Mouse (Mus musculus) monocyte, adult 5-6 weeks (primary cell): ENCODE results near the gene Sult2b1. TPM values are rescaled to one million over a fixed set of nuclear protein-coding genes. Genes with fewer than 3 reads are reported as not detected.
A peak's percentile ranks its signal among the peaks of the same experiment; 100 is the strongest.

Source experiments
- ATAC-seq: fragments of 153-309, 156-312 bp; replicated peaks from 2 replicates; pipeline ENCODE4 v1.8.0; 2017; ENCODE audit warnings: mild to moderate bottlenecking; ENCODE audit not compliant: low TSS enrichment, insufficient number of reproducible peaks, severe bottlenecking, poor library complexity, low FRiP score
- total RNA-seq: library from RNA; stranded (forward); fragments of 200-1000, 200-491, 200-594 nt; gene quantifications from 3 replicates; pipeline ENCODE4 v1.2.3, GENCODE M21; 2017

Sult2b1 gene
- total RNA-seq, result 1.3 to 7.5 TPM in 2 of 3 replicates, not detected in the other

DNA sequence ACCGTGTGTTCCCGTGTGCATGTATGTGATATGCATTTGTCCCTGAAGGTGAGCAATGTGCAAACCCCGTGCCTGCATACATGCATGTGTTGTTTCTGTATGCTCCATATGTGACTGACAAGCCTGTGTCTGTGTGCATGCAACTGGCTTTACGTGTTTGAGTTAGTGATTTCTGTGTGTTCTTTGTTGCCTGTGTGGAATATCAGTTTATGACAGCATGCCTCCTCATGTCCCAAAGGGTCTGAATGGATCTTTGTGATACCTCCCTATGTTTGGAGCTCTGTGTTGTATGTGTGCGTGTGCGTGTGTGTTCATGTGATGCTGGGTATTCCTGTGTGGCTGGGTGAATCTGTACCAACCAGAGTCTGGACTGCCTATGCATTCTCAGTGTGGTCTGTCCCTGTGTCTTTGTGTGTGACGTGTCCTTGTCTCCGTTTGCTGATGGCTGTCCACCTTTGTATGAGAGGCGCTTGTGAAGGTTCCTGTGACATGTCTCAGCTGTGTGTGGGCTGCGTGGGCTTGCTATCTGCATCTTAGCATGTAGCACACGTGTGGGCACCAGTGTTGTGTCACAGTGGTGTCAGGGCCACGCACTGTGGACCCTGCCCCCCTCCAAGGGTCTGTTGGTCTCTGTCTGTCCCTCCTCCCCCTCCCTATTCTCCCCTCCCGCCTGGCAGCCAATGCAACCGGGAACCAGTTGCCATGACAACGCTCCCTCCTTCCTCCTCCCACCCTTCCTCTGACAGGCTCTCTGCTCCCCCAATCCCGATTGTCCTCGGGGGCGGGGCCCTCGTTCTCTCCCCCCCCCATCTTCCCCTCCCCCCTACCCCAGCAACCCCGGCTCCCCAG lies at the start of gene Sult2b1:
Sult2b1 (minus strand) TSS at position 146 of the 849 bp plus-strand sequence.
- ATAC-seq, result no peak

DNA sequence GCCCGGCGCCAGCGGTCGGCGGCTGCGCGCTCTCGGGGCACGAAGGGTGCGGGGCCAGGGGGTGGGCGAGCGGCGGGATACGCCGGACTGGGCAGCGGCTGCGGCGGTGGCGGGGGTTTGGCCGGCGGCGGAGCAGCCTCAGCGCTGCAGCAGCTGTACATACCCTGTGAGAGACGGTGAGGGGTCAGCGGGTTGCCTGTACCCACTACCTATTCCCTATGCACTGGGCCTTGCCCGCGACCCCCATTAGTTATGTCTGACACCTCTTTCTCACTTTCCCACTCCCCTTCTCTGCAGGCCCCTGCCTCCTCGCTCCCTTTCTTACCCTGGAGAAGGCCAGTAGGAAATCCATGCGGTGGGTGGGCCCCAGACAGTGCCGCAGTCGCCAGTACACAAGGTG lies 49.5 kb upstream of the Sult2b1 start:
- no peak for ATAC-seq

DNA sequence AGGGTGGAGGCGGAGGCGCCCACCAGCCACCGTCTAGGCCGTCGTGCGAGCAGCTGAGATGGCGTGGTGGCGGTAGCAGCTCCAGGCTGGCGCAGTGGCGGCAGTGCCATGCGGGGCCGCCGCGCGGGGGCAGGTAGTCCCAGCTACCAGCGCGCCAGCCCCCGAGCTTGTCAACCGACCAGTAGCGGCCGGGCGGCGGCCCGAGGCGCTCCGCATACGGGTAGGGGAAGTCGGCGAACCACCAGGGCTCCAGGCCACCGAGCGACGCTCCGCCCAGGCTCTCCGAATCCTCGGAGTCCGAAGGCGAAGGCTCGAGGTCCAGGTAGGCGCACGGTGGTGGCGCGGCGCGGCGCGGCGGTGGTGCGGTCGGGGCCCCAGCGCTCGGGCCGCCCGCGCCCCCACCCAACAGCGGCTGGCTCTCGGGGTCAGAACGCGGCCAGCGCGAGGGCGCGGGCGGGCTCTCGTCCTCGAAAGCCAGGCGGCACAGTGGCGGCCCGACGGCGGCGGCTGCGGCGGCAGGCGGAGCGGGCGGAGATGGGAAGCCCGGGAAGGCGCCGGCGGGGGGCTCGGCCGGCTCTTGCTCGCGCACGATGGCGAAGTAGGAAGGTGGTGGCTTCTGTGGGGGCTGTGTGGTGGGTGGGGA lies 48.8 kb upstream of the Sult2b1 start:
- ATAC-seq, result no peak

DNA sequence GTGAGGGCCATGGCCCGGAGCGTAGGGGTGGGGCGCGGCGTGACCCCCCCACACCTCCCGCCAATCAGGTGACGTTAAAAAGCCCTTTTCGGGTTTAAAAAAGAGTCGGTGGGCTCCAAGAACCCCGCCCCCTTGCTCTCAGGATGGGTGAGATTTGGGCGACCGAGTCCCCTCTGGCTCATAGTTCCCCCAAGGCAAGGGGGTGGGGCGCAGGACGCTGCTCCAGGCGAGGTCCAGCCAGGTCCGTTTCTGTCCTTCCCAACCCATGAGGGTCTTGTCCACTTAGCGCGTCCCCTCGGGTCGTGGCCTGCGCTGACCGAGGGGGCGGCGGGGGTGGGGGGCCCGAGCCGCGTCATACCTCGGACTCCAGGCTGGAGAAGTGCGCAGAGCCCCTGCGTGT lies 48.0 kb upstream of the Sult2b1 start:
- ATAC-seq, result no peak

DNA sequence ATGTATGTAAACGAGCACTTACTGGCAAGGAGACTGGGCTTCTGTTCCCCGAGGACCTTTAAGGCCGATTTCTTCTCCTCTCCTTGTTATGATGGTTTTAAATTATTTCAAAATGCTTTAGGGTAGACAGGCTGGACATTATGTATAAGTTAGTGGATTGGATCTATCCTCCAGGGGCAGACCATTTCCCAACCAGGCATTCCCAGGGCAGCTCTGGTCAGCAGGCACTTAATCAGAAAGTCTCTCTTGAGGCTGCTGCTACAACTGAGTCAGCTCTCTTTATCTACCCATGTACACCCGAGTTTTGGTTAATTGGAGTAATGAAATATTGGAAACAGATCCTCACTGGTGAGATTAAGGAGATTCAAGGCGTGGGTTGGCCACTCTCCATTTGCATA lies 46.7 kb upstream of the Sult2b1 start:
- no peak for ATAC-seq

DNA sequence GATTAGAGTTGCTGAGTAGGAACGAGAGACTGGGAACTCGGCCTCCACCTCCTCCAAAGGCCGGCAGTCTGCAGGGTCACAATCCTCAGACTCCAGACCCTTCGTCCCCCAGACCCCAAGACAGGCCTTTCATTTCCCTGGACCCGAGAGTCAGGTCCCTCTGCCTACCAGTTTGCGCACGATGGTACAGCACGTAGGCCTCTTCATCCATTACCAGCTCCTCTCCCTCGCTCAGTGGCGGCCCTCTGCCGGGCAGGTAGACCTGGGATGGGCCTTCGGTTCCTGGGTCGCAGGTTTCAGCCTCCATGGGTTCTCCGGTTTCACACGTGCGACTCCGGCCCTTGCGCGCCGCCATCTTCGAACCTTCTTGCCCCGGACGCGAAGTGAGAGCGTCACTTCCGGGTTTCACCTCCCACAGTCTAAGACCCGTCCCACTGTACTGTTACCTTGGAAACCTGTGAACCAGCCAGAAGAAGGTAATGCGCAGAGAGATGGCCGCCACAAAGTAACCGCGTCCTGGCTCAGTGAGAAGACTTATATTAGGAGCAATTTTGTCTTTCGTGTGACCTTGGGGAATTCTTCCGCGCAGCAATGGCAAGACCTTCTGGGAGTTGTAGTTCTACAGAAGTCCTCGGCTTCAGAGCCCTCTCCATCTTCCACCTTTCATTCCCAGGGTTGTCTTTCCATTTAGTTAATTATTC lies 46.1 kb upstream of the Sult2b1 start, which contains the start of gene Grwd1:
Grwd1 (minus strand) TSS at position 518 of the 701 bp plus-strand sequence.
- peak; percentile 88 for ATAC-seq

DNA sequence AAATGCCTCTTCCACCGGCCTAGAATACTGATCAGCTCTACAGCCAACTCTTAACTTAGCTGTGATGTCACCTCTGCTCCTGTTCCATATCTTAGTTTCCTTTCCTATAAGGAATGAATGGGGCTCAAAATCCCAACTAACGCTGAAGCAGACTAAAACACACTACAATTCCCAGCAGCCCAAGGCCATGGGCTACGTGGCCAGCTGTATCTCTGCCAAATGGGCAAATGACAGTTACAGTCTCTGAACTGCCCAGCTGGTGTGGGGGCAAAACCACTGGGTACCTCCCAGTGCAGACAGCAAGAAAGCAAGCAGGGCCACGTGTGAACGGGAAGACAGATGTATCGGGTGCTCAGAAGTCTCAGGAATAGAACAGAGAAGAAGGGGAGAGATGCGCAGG lies 42.2 kb upstream of the Sult2b1 start:
- ATAC-seq, result no peak

DNA sequence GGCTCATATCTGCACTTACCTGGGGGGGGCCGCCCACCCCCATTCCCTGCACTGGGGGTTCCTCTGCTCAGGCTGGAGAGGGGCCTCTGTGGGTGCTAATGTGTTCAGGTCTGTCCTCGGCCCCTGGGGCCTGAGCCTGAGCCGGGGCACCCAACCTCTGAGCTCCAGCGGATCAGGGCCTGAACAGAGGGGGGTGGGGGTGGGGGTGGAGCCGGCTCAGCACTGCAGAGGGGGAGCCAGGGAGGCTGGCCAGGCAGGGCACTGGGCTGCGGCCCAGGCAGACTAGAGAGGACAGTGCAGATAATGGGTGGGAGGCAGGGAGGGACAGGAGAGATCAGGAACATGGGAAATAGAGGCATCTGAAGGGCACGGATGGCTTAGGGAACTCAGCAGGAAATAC lies 40.1 kb upstream of the Sult2b1 start, which contains the start of gene Kcnj14:
Kcnj14 (minus strand) TSS at position 185 of the 400 bp plus-strand sequence.
- no peak for ATAC-seq

DNA sequence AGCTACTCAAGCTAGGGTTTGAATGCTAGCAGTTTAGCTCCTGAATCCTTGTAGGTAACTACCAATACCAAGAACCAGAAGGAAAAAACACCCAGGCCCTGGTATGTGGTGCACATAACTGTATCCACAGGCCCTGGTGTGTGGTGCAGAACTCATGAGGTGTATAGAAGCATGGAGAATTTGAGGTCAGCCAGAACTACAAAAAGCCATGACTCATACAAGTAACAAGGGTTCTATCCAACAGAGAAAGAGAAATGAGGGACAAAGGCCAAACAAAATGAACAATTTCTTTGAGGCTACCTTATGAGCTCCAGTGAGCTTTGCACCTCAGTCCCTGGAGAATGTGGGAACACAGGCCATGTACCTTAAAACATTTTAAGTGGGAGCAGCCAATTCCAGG lies 36.4 kb upstream of the Sult2b1 start:
- ATAC-seq, result no peak

DNA sequence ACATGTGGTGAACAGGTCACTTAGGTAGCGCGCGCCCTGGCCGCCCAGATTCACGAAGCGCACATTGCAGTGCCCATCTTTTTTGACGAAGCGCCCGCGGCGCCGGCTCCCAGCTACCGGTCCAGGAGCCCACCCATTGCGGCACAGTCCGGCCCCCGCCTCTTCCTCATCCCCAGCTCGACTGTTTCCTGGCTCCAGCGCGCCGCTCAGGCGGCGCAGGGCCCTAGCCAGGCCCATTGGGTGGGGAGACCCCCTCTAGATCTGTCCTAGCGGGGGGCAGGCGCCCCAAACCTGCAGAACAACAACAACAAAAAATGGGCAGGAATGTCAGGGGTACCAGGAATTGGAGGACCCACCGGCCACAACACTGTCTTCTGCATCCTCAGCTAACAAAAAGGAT lies 35.4 kb upstream of the Sult2b1 start:
- ATAC-seq, result no peak

DNA sequence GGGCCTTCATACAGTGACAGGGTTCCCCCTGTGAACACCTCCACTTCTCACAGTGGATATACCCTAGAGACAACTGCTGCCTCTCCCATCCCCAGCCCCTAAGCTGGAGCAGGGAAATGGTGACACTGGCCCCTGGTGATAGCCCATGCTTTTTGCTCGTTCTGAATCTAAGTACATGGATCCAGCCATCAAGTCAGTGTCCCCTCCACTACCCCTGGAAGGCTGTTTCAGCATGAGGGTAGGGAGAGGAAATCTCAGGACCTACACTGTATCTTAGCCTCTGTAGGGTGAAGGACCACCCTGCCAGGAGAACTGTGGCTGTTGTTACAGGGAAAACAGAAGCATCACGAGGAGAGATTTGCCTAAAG lies 31.5 kb upstream of the Sult2b1 start:
- ATAC-seq, result no peak

DNA sequence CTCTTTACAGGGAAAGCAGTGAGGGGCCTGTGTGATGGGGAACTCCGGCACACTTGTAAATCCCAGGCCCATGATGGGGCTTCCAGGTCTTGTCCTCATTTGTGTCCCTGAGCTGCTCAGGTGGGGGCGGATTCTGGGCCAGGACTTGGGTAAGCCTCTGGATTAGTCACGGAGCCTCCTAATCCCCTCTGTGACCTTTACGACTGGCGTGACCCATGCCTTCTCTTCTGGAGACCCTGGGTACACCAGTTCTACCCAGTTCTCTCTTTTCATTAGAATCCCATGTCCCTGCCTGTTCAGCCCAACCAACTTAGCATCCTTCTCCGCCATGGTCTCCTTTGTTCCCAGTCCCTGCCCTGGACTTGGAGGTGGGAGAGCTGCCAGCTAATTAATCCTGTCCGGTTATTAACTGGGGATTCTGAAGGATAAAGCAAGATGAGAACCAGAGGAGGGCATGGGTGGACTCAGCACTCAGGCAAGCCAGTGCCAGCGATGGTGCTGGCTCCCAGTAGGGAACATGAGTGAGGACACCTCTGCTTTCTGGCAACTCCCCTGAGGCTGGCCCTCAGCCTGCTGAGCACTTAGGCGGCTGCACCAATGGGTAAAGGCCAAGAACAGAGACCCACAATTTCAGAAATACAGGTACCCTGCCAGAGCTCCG lies 31.0 kb upstream of the Sult2b1 start:
- ATAC-seq, result no peak

DNA sequence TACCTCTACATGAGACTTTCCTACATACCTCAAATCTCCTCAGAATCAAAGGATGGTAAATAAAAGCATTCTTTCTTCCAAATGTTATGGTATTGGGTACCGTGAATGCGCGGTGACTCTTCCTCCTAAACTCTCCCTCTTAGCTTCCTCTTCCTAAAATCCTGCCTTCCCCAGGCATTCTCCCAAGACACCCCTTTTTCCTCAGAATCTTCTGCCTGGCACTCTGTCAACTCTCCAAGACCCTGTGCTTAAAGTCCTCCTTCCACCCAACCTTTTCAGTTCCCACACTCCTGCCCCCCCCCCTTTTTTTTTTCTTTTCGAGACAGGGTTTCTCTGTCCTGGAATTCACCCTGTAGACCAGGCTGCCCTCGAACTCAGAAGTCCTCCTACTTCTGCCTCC lies 30.4 kb upstream of the Sult2b1 start:
- ATAC-seq, result no peak

DNA sequence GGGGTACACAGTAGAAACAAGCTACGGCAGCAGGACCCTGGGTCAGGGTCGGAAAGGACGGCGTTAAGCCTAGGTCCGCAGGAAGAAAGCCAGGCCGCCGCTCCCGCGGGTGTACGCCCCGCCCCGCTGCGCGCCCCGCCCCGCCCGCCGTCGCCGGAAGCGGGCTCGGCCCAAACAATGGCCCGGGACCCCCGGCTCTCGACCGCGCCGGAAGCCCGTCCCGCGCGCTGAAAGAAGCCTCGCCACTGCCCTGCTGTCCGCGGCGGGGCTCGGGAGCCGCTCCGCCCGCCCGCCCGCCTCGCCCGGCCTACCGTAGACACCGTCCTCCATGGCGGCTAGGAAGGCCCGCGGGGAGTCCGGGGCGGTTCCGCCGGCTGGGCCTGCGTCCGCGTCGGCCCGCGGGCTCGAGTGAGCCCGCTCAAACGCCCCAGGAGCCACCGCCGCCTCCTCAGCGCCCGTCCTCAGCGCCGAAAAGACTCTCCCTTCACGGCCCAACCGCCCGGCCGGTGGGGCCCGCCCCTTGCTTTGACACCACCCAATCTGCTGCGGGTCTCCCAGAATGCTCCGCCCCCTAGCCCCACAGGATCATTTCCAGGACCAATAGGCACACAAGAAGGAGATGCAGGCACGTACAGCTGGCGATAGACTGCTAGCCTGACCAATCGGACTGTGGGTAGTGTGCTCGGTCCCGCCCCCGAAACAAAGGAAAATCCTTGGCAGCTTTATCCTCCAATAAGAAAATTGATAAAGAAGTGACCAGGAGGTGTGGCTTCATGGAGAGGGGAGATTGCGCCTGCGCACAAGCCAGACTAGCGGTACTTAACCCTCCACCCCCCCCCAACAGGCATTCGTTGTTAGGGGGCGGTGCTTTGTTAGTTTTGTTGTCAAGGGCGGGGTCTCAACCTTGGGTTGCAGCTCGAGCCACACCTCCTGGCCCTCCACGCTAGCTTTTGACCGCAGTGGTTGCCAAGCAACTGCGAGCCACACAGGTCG lies 29.6 kb upstream of the Sult2b1 start, which contains the start of gene Cyth2:
Cyth2 (minus strand) TSS at position 795 of the 993 bp plus-strand sequence.
- ATAC-seq, result peak; percentile 94

DNA sequence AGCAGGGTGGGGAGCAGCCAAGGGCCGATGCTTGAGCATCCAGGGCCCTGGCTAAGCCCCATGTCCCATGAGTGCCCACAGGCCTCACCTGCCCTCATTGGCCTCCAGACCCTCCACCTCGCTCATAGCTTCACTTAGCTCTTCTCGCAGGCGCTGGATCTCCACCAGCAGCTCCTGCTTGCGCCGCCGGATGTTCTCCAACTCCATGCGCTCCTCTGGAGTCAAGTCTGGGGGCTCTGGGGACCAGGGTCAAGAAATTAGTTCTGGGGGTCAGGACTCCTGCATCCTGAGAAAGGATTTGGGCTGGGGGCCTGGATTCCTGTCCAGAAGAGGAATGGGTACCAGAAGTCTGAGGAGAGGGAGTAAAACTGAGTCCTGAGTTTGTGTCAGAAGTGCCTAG lies 28.5 kb upstream of the Sult2b1 start:
- ATAC-seq, result no peak

DNA sequence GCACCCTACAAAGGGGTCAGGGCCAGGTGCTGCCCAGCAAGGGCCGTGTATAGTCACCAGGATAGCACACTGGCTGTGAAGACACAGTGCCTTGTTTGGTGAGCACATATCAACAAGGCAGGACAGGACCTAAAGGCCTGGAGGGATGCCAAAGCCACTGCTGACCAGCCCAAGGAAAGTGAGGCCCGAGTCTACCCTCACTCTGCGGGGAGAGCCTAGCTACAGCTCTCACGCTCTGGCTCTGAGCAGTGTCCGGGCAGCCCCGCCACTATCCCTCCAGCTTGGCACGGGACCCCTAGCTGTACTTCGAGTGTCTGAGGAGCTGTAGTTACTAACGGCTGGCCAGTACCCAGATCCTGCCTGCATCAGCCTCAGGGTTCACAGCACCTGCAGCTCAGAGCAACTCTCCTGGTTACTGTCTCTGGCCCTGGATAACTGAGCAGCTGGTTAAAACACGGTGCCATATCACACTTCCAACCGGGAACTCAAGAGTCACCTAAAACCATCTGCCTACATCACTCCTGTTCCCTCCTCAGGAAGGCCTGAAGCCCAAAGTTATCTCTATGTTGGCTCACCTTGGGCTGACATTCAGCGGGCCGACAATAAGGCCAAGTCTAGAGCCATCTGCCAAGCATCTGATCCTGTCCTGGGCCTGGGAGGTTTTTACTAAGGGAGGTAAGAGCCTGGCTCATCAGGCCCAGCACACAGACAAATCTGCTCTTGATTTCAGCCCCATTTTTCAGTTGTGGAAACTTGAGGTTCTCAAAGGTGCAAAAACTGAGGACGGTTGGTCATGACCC lies 25.0 kb upstream of the Sult2b1 start:
- no peak for ATAC-seq

DNA sequence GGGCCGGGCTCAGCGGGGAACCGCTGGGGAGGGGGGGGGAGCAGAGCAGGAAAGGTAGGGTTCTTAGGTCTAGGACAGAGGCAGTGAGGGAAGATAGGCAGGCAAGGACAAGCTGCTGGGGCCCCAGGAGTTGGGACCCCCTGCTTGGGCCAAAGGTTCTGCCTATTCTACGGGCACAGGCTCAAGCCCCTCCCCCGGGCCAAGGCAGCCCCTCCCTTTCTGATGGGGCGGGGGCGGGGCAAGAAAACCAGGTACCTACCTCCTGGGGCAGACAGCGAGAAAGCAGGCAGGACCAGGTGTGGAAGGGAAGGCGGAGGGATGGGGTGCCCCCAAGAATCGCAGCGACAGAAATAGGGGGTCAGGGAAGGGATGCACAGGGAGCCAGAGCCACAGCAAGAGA lies 24.0 kb upstream of the Sult2b1 start:
- ATAC-seq, result no peak
